Mouse (Mus musculus) midbrain, embryonic 15.5 days (tissue): ENCODE results near the gene Lrch3. TPM values are rescaled to one million over a fixed set of nuclear protein-coding genes. Genes with fewer than 3 reads are reported as not detected.
"Not testable (repeated sequence)": the region's sequence is repeated elsewhere in the genome, so short reads cannot be mapped to it uniquely, and the experiment has no call there.

Experiments
- ATAC-seq: fragments of 200-750 bp; cut with Nextera tagmentation; replicated peaks from 2 replicates; pipeline ENCODE4 v1.8.0; 2017; ENCODE audit warnings: moderate TSS enrichment
- H3K27ac ChIP-seq: fragments of 300-500 bp; sonication (generic); 2 replicates; pipeline ENCODE4 v1.5.1; 2015; ENCODE audit warnings: mild to moderate bottlenecking, inconsistent platforms
- H3K27me3 ChIP-seq: fragments of 300-500 bp; sonication (generic); replicated peaks from 2 replicates; pipeline ENCODE4 v1.6.1; 2015; ENCODE audit warnings: inconsistent platforms
- H3K36me3 ChIP-seq: fragments of 300-500 bp; sonication (generic); replicated peaks from 2 replicates; pipeline ENCODE4 v1.6.1; 2015; ENCODE audit warnings: inconsistent platforms
- H3K4me1 ChIP-seq: fragments of 300-500 bp; sonication (generic); 2 replicates; pipeline ENCODE4 v1.6.1; 2015; ENCODE audit warnings: inconsistent platforms
- H3K4me2 ChIP-seq: fragments of 300-500 bp; sonication (generic); 2 replicates; pipeline ENCODE4 v1.6.1; 2015; ENCODE audit warnings: inconsistent platforms, mild to moderate bottlenecking, moderate library complexity
- H3K4me3 ChIP-seq: fragments of 300-500 bp; sonication (generic); 2 replicates; pipeline ENCODE4 v1.5.1; 2015; ENCODE audit warnings: mild to moderate bottlenecking, inconsistent platforms
- H3K9ac ChIP-seq: fragments of 300-500 bp; sonication (generic); 2 replicates; pipeline ENCODE4 v1.6.1; 2015; ENCODE audit warnings: mild to moderate bottlenecking, inconsistent platforms
- H3K9me3 ChIP-seq: fragments of 300-500 bp; sonication (generic); 2 replicates; pipeline ENCODE4 v1.6.1; 2016; ENCODE audit warnings: inconsistent platforms
- WGBS: fragments of 180-500 bp; shearing (Covaris S2); methylation state at CpG from one replicate; pipeline ENCODE4 v1.1.7; 2015; ENCODE audit warnings: mixed read lengths; 5-methylcytosine and 5-hydroxymethylcytosine counted together
- polyA plus RNA-seq: library from polyadenylated mRNA; unstranded; fragments of >200 nt; fragmentation: Nextera tagmentation; extraction: Ambion mirVana; gene quantifications from 2 replicates; pipeline ENCODE4 v1.2.1, GENCODE M21; 2015

Gene Lrch3
- polyA plus RNA-seq: 43.0 and 56.3 TPM in 2 replicates

DNA sequence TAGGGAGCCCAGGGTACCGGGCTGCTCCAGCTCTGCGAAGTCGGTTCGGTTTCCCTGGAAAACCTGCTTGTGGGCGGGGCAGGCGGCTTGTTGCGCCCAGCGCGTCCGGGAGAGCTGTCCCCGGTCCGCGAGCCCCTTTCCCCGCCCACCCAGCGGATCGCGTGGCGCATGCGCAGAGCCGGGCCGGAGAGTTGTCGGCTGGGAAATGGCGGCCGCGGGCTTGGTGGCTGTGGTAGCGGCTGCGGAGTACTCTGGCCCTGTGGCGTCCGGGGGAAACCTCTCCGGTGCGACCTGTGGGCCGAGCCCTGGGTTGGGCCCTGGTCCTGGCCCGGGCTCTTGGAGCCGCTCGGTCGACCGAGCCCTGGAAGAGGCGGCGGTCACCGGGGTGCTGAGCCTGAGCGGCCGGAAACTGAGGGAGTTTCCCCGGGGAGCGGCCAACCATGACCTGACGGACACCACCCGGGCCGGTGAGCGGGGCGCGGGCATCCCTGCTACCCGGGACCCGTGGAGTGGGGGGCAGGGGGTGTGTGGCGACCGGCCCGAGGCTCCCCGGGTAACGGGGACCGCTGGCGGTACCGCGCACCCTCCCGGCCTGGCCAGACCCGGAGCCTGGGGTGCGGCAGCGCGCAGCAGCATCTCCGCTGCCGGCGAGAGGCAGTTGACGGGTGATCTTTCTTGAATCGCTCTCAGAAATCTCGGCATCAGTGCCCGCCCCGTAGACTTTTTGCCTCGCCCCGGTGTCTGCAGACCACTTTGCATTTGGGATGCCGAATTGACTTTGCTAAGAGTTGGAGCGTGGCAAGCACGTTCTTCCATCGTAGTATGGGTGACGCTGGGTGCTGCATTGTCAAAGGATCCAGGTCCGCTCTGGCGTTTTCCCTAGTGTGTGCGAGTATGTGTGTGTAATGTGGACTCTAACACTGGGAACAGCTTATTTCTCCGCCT is at the start of gene Lrch3:
Lrch3 (plus strand) TSS at position 164 of the 945 bp plus-strand sequence.
- peak within 1 kb of the TSS; percentile 88 for H3K27ac ChIP-seq
- peak; percentile 95 for ATAC-seq

DNA sequence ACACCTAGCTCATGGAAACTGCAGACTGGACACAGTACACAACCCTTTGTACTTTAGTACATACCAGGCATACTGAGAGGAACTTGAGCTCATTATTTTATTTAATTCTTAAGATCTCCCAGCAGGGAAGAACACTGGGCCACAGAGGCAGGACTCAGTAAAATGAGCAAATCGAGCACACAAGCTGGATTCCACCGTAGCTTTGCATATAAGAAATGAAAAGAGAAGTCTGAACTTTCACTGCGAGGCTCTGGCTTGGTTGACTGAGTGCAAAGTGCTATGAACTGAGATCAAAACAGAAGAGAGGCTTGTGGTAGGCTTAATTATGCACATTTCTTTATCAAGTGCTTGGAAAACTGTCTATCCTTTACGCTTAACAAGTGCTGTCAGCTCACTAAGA is 48.5 kb upstream of the Lrch3 start:
- ATAC-seq: no peak

More for the DNA sequence above, at the start of gene Lrch3:
- under 1% methylated on average over 80 of the region's 85 CpGs for WGBS
- H3K36me3 ChIP-seq: 0 out of 2 replicates have a peak, but pooled peaks cover under 1% of the 10 kb centered on the region
- H3K4me2 ChIP-seq: peak within 1 kb of the TSS; percentile 72
- peak within 1 kb of the TSS; percentile 79 for H3K9ac ChIP-seq
- no peaks in the 10 kb centered on the region for H3K9me3 ChIP-seq
- no peaks in the 10 kb centered on the region for H3K27me3 ChIP-seq
- peak within 1 kb of the TSS; percentile 93 for H3K4me3 ChIP-seq
- H3K4me1 ChIP-seq: peaks cover 15% of the 10 kb centered on the region

DNA sequence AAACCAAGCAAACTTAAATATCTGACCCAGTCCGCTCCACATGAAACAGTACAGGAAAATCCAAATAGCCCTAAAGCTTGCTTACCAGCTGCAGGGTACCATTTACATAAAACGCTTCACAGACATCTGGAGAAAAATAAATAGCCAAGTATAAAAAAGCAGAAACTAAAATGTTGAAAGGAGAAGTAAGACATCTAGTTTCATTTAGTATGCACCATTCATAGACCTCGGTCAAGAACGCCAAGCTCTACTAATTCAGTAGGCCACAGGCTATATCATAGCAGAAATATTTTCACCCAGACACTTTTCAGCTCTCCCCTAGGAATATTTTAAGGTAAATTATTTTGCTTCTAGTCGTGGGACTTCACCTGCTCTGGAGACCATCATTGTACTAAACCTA is 47.2 kb upstream of the Lrch3 start:
- Histone ChIP-seq H3K4me2 (peak overlapping the region; percentile 79), H3K27ac (no peak overlapping the region), H3K9me3 (no peaks in the 10 kb centered on the region), H3K4me3 (peak overlapping the region; percentile 92; the same call in 1 of the 2 replicates), H3K4me1 (peaks cover 28% of the 10 kb centered on the region), H3K27me3 (no peaks in the 10 kb centered on the region), H3K9ac (peak overlapping the region; percentile 94; the same call in 1 of the 2 replicates), H3K36me3 (no peaks in the 10 kb centered on the region)
- 86% methylated on average over 5 of the region's 5 CpGs for WGBS
- no peak for ATAC-seq

More for the DNA sequence above, 48.5 kb upstream of the Lrch3 start:
- Histone ChIP-seq H3K27ac (no peak overlapping the region), H3K4me2 (no peak overlapping the region), H3K9ac (no peak overlapping the region), H3K9me3 (no peaks in the 10 kb centered on the region), H3K27me3 (no peaks in the 10 kb centered on the region), H3K36me3 (no peaks in the 10 kb centered on the region), H3K4me3 (no peak overlapping the region), H3K4me1 (peaks cover 28% of the 10 kb centered on the region)
- 72% methylated on average over 4 of the region's 4 CpGs for WGBS

DNA sequence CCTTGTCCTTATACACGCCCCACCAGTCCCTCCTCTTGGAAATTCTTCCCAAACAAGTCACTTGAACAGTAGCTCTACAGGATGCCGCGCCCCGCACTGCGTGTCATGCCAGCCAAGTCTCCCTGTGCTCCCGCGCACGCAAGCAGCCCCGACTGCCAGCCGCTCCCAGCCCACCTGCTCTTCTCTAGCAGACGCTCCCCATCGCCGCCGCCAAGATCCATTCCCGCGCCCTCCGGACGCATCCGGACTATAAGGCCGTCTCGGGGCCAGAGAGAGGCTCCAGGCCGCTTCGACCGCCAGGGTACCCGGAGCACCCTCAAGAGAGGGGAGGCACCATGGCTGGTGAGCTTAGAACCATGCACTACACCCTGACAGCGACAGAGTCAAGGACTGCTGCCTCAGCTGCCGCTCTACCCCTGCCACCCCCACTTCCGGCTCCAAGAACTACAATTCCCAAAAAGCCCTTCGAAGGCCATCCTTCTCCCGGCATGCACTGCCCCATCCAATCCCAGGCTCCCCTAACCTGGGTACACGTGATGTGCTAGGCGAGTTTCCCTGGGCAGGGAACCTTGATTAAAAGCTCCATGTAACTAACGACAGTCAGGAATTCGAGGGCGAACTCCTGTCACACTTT is 45.9 kb upstream of the Lrch3 start:
- H3K27me3 ChIP-seq: no peaks in the 10 kb centered on the region
- H3K9ac ChIP-seq: peak overlapping the region; percentile 94
- no peaks in the 10 kb centered on the region for H3K36me3 ChIP-seq
- peak overlapping the region; percentile 92 for H3K4me3 ChIP-seq
- H3K27ac ChIP-seq: peak overlapping the region; percentile 90
- peak; percentile 100 for ATAC-seq
- no peaks in the 10 kb centered on the region for H3K9me3 ChIP-seq
- 0% methylated on average over 35 of the region's 35 CpGs for WGBS
- peaks cover 28% of the 10 kb centered on the region for H3K4me1 ChIP-seq
- H3K4me2 ChIP-seq: peak overlapping the region; percentile 79

DNA sequence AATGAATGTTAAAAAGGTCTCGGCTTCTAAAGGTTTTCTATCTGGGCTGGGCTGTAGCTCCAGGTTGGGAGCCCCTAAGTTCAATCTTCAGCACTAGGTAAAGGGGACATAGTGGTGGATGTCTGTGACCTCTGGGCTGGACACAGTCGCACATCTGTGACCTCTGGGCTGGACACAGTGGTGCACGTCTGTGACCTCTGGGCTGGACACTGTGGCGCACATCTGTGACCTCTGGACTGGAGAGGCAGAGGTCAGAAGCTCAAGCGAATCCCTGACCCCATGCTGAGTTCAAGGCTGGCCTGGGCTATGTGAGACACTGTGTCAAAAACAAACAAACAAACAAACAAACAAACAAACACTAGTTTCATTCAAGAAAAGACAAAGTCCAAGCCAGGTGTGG is 43.7 kb upstream of the Lrch3 start:
- H3K4me3 ChIP-seq: no peak overlapping the region
- WGBS: 65% methylated on average over 5 of the region's 5 CpGs
- H3K9ac ChIP-seq: no peak overlapping the region
- no peaks in the 10 kb centered on the region for H3K9me3 ChIP-seq
- no peak for ATAC-seq
- H3K36me3 ChIP-seq: no peaks in the 10 kb centered on the region
- no peak overlapping the region for H3K4me2 ChIP-seq
- H3K27me3 ChIP-seq: no peaks in the 10 kb centered on the region
- no peak overlapping the region for H3K27ac ChIP-seq
- peaks cover 26% of the 10 kb centered on the region for H3K4me1 ChIP-seq

DNA sequence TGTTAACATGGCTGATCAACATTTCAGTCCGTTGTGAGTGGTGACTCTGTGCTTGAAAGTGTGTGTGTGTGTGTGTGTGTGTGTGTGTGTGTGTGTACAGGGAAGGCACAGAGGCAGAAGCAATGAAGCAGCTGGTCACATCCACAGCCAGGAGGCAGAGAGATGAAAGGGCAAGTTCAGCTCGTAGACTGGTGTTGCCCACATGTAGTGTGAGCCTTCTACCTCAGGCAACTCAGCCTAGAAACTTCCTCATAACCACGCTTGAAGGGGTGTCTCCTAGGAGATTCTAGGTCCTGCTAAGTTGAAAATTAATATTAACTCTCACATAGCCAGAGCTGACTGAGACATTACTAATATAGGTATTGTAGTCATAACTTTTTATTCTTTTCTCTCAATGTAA is 40.5 kb upstream of the Lrch3 start:
- Histone ChIP-seq H3K27ac (no peak overlapping the region), H3K36me3 (no peaks in the 10 kb centered on the region), H3K4me3 (no peak overlapping the region), H3K4me2 (no peak overlapping the region), H3K9ac (no peak overlapping the region), H3K9me3 (no peaks in the 10 kb centered on the region), H3K27me3 (no peaks in the 10 kb centered on the region), H3K4me1 (peaks cover 10% of the 10 kb centered on the region)
- no peak for ATAC-seq
- WGBS: 65% methylated on average over 3 of the region's 3 CpGs

DNA sequence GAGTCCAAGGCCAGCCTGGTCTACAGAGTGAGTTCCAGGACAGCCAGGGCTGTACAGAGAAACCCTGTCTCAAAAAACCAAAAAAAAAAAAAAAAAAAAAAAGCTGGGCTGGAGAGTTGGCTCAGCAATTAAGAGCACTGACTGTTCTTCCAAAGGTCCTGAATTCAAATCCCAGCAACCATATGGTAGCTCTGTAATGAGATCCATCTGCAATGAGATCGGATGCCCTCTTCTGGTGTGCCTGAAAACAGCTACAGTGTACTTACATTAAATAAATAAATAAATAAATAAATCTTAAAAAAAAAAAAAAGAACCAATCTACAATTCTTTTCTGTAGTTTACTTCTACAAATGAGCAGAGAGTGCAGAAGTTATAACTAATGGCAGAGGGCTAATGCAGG is 38.6 kb upstream of the Lrch3 start:
- H3K9ac ChIP-seq, H3K4me2 ChIP-seq, H3K27me3 ChIP-seq, H3K4me3 ChIP-seq, H3K36me3 ChIP-seq, H3K9me3 ChIP-seq, H3K27ac ChIP-seq, ATAC-seq: not testable (repeated sequence)
- WGBS: 67% methylated on average over 1 of the region's 1 CpGs
- H3K4me1 ChIP-seq: peaks cover 22% of the 10 kb centered on the region

DNA sequence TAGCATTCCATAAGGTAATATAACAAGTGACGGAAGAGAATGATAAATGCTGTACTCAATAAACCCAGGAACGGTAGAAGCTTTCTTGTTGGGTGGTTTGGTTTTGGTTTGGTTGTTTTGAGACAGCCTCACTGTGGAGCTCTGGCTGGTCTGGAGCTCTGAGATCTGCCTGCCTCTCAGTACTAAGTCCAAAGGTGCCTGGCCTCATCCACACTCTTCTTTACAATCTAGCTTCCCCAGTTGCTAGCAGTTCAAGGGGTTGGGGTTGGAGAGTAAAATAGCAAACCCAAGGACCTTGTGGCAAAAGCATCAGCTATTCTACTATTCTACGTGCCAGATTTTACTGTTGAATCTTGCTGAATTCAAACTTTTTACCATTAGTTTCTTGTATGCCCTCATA is 38.1 kb upstream of the Lrch3 start:
- Histone ChIP-seq H3K9me3 (no peaks in the 10 kb centered on the region), H3K4me2 (no peak overlapping the region), H3K27me3 (no peaks in the 10 kb centered on the region), H3K4me1 (peaks cover 27% of the 10 kb centered on the region), H3K36me3 (no peaks in the 10 kb centered on the region), H3K9ac (no peak overlapping the region), H3K4me3 (no peak overlapping the region), H3K27ac (no peak overlapping the region)
- ATAC-seq: no peak
- 95% methylated on average over 3 of the region's 3 CpGs for WGBS

DNA sequence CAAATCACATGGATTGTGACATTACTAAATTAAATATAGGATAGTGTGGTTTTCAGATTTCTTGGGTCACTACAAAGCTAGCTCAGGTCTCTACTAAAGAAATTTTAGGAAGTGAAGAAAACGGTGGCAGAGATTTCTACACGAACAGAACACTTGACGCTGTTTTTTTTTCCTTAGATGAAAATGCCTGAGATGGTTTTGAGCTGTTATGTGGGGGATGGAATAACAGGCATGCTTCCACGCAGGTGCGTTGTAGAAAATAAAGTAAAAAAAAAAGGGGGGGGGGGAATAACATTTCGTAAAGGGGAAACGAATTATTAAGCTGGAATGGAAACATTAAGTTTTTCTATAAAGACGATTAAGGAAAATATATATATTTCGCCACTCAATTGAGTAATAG is 37.1 kb upstream of the Lrch3 start:
- 38% methylated on average over 9 of the region's 9 CpGs for WGBS
- no peaks in the 10 kb centered on the region for H3K36me3 ChIP-seq
- H3K4me1 ChIP-seq: peaks cover 27% of the 10 kb centered on the region
- H3K9ac ChIP-seq: peak overlapping the region; percentile 94; the same call in 1 of the 2 replicates
- no peak for ATAC-seq
- no peaks in the 10 kb centered on the region for H3K27me3 ChIP-seq
- peak overlapping the region; percentile 76 for H3K4me3 ChIP-seq
- peak overlapping the region; percentile 86 for H3K4me2 ChIP-seq
- no peaks in the 10 kb centered on the region for H3K9me3 ChIP-seq
- 0 out of 2 replicates have a peak overlapping the region, but pooled peaks have one; percentile 92 for H3K27ac ChIP-seq

DNA sequence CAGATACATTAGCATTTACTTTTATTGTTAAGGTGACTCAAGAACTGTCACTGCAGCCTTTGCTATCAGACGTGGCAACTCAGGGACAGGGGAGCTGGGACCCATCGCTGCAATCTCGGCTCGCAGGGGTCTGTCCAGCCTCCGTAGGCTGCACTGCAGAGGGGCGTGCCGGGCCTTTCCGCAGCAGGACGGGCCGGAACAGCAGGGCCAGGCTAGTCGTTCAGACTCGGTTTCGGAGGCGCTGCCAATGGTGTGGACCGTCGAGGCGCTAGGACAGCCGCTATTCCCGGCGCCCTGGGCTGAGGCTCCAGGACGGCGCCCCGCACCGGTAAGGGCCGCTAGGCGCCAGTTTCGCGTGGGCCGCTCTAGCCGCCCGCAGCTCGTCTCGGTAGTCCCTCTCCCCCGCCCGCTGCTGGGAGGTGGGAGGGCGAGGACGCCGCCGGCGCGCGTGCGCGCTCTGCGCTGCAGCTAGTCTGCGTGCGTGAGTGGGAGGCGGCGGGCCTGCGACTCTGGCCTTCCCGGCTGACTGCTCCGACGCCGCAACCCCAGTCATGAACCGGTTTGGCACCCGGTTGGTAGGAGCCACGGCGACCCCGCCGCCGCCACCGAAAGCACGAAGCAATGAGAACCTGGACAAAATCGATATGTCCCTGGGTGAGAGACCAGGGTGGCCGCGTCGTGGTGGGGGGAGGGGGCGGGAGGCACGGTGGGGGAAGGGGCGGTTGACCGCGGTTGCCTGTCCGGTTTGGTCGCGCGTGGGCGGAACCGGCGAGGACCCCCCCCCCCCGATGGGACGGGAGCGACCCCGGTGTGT is 36.4 kb upstream of the Lrch3 start, which contains the start of the genes Fyttd1 and Rubcn:
Fyttd1 (plus strand) TSS at position 158 of the 814 bp plus-strand sequence.
Rubcn (minus strand) TSS at position 424 of the 814 bp plus-strand sequence.
- Histone ChIP-seq H3K4me2 (peak within 1 kb of the TSS; percentile 86), H3K36me3 (no peaks in the 10 kb centered on the region), H3K4me1 (peaks cover 27% of the 10 kb centered on the region), H3K4me3 (peak within 1 kb of the TSS; percentile 76), H3K27ac (peak within 1 kb of the TSS; percentile 92), H3K9ac (peak within 1 kb of the TSS; percentile 94), H3K9me3 (no peaks in the 10 kb centered on the region), H3K27me3 (no peaks in the 10 kb centered on the region)
- peak; percentile 98 for ATAC-seq
- WGBS: under 1% methylated on average over 79 of the region's 83 CpGs

DNA sequence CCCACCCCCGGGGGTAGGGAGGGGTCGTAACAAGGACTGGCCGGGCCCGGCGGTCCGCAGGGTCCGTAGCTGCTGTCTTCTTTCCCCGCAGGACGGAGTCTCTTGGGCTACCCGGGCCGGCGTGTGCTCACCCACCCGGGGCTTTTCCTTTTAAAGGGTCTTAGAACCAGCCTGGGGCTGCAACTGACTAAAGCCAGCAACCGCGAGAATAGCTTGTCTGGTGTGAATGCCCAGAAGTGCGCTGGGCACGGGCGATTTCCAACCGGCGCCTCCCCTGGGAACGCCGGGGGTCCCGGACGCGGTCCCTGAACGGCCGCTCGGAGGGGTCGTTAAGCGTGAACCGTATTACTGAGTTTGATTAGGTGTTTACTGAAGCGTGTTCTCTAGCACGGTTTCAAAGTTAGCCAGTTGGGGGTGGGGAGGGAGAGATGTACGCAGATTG is 35.7 kb upstream of the Lrch3 start:
- H3K9ac ChIP-seq: peak overlapping the region; percentile 83
- H3K36me3 ChIP-seq: no peaks in the 10 kb centered on the region
- H3K4me2 ChIP-seq: peak overlapping the region; percentile 86
- peak; percentile 65 for ATAC-seq
- 1% methylated on average over 34 of the region's 34 CpGs for WGBS
- no peaks in the 10 kb centered on the region for H3K9me3 ChIP-seq
- peak overlapping the region; percentile 76 for H3K4me3 ChIP-seq
- no peaks in the 10 kb centered on the region for H3K27me3 ChIP-seq
- peaks cover 27% of the 10 kb centered on the region for H3K4me1 ChIP-seq
- H3K27ac ChIP-seq: peak overlapping the region; percentile 92
